Mouse (Mus musculus): ENCODE results near the gene Frzb. TPM values are rescaled to one million over a fixed set of nuclear protein-coding genes. Genes with fewer than 3 reads are reported as not detected.

The Frzb gene
- polyA plus RNA-seq, 1 experiment from 2014 or later: 1.3 TPM

DNA sequence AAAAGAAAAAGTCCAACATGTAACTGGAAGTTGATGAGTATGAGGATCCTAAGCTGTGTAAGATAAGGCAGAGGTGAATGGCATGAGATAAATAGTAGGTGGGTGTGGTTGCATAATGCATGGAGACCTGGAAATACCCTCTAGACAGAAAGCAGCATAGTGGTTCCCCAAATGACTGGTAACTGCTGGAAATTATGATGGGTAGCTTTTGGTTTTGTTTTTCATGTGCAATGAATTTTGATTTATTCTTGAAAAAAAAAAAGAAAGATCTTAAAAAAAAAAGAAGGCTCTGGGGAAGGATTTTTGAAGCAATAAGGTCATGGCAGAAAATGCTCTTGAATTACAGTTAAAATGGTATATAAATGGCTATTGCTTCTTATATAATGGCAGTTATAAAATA is 72.5 kb downstream of the Frzb start:
- Histone ChIP-seq H3K27me3 (no peaks in the 10 kb centered on the region), H3K4me2 (no peak overlapping the region), H3K9me3 (no peaks in the 10 kb centered on the region), H3K9ac (no peak overlapping the region), H3K27ac (no peak overlapping the region), H3K4me3 (no peak overlapping the region), H3K4me1 (no peaks in the 10 kb centered on the region), H3K36me3 (no peaks in the 10 kb centered on the region)
- ATAC-seq (ENCODE audit: borderline replicate concordance, extremely low read depth, low FRiP score, low TSS enrichment): no peak

GRCm38 (mm10) chr2:80371458-80371857 is 76.0 kb downstream of the Frzb start:
- Histone ChIP-seq H3K27ac (no peak overlapping the region), H3K4me2 (no peak overlapping the region), H3K4me3 (no peak overlapping the region), H3K36me3 (no peaks in the 10 kb centered on the region), H3K27me3 (no peaks in the 10 kb centered on the region), H3K4me1 (no peaks in the 10 kb centered on the region), H3K9ac (no peak overlapping the region), H3K9me3 (no peaks in the 10 kb centered on the region)
- no peak for ATAC-seq (ENCODE audit: borderline replicate concordance, extremely low read depth, low FRiP score, low TSS enrichment)
- 78% methylated on average over 8 of the region's 8 CpGs for WGBS

Other genes with a start within 250 kb of the Frzb start
- not detected in 2 replicates for gene Prdx6b, start 155.2 kb downstream of the Frzb start, polyA plus RNA-seq (2015; fragmentation: Nextera tagmentation; extraction: Ambion mirVana)
- gene Dnajc10, start 132.2 kb downstream of the Frzb start, polyA plus RNA-seq (2015; fragmentation: Nextera tagmentation; extraction: Ambion mirVana): 89.7 and 95.8 TPM in 2 replicates
- gene Nckap1, start 133.8 kb upstream of the Frzb start, polyA plus RNA-seq (2015; fragmentation: Nextera tagmentation; extraction: Ambion mirVana): 76.0 and 76.2 TPM in 2 replicates
- 14.7 and 15.5 TPM in 2 replicates for gene Dusp19, start 169.4 kb upstream of the Frzb start, polyA plus RNA-seq (2015; fragmentation: Nextera tagmentation; extraction: Ambion mirVana)
- gene Nup35, start 169.6 kb upstream of the Frzb start, polyA plus RNA-seq (2015; fragmentation: Nextera tagmentation; extraction: Ambion mirVana): 54.8 and 57.2 TPM in 2 replicates

Data from lung, embryonic 15.5 days (tissue).